Mouse (Mus musculus): ENCODE data around the gene Nkx2-5. TPM values are rescaled to one million over a fixed set of nuclear protein-coding genes. Genes with fewer than 3 reads are reported as not detected.

Gene Nkx2-5
- polyA plus RNA-seq, 1 experiment from 2014 or later = not detected

GRCm38 (mm10) chr17:26879235-26879634 lies 34.4 kb upstream of the Nkx2-5 start:
- H3K4me3 ChIP-seq (ENCODE audit: low read length) = no peak overlapping the region
- no peak for ATAC-seq (ENCODE audit: low FRiP score, low TSS enrichment)
- no peak overlapping the region for H3K9ac ChIP-seq (replicated peaks; ENCODE audit: low read length)
- no peak overlapping the region for H3K27ac ChIP-seq (ENCODE audit: low read length)
- H3K4me1 ChIP-seq (ENCODE audit: insufficient read depth, low read length) = 0 out of 2 replicates have a peak, but pooled peaks cover 1% of the 10 kb centered on the region
- H3K36me3 ChIP-seq (ENCODE audit: insufficient read depth, low read length) = no peaks in the 10 kb centered on the region
- no peaks in the 10 kb centered on the region for H3K9me3 ChIP-seq (ENCODE audit: low read length)
- no peaks in the 10 kb centered on the region for H3K27me3 ChIP-seq (ENCODE audit: insufficient read depth, low read length)
- WGBS = 88% methylated on average over 6 of the region's 6 CpGs
- no peak overlapping the region for H3K4me2 ChIP-seq (replicated peaks; ENCODE audit: low read depth, low read length)

GRCm38 (mm10) chr17:26877927-26878326 lies 33.1 kb upstream of the Nkx2-5 start:
- no peaks in the 10 kb centered on the region for H3K36me3 ChIP-seq (ENCODE audit: insufficient read depth, low read length)
- no peaks in the 10 kb centered on the region for H3K4me1 ChIP-seq (ENCODE audit: insufficient read depth, low read length)
- no peaks in the 10 kb centered on the region for H3K27me3 ChIP-seq (ENCODE audit: insufficient read depth, low read length)
- no peak overlapping the region for H3K9ac ChIP-seq (replicated peaks; ENCODE audit: low read length)
- no peak overlapping the region for H3K4me3 ChIP-seq (ENCODE audit: low read length)
- no peak overlapping the region for H3K4me2 ChIP-seq (replicated peaks; ENCODE audit: low read depth, low read length)
- ATAC-seq (ENCODE audit: low FRiP score, low TSS enrichment) = no peak
- no peaks in the 10 kb centered on the region for H3K9me3 ChIP-seq (ENCODE audit: low read length)
- no peak overlapping the region for H3K27ac ChIP-seq (ENCODE audit: low read length)
- WGBS = 78% methylated on average over 7 of the region's 7 CpGs

- Histone ChIP-seq H3K4me2 (replicated peaks; ENCODE audit: low read depth, low read length) (no peak overlapping the region), H3K9me3 (ENCODE audit: low read length) (no peaks in the 10 kb centered on the region), H3K9ac (replicated peaks; ENCODE audit: low read length) (no peak overlapping the region), H3K27ac (ENCODE audit: low read length) (no peak overlapping the region), H3K36me3 (ENCODE audit: insufficient read depth, low read length) (no peaks in the 10 kb centered on the region), H3K4me1 (ENCODE audit: insufficient read depth, low read length) (no peaks in the 10 kb centered on the region), H3K27me3 (ENCODE audit: insufficient read depth, low read length) (no peaks in the 10 kb centered on the region), H3K4me3 (ENCODE audit: low read length) (no peak overlapping the region)
- ATAC-seq (ENCODE audit: low FRiP score, low TSS enrichment) = no peak
- 77% methylated on average over 11 of the region's 11 CpGs for WGBS
Measured at GRCm38 (mm10) chr17:26874542-26874941, 29.7 kb upstream of the Nkx2-5 start.

GRCm38 (mm10) chr17:26873502-26873901 lies 28.7 kb upstream of the Nkx2-5 start:
- Histone ChIP-seq H3K9ac (replicated peaks; ENCODE audit: low read length) (no peak overlapping the region), H3K4me3 (ENCODE audit: low read length) (no peak overlapping the region), H3K4me2 (replicated peaks; ENCODE audit: low read depth, low read length) (no peak overlapping the region), H3K9me3 (ENCODE audit: low read length) (no peaks in the 10 kb centered on the region), H3K4me1 (ENCODE audit: insufficient read depth, low read length) (no peaks in the 10 kb centered on the region), H3K27ac (ENCODE audit: low read length) (no peak overlapping the region), H3K27me3 (ENCODE audit: insufficient read depth, low read length) (no peaks in the 10 kb centered on the region), H3K36me3 (ENCODE audit: insufficient read depth, low read length) (no peaks in the 10 kb centered on the region)
- no peak for ATAC-seq (ENCODE audit: low FRiP score, low TSS enrichment)
- 71% methylated on average over 8 of the region's 8 CpGs for WGBS

- Histone ChIP-seq H3K4me2 (replicated peaks; ENCODE audit: low read depth, low read length) (no peak overlapping the region), H3K9me3 (ENCODE audit: low read length) (no peaks in the 10 kb centered on the region), H3K4me3 (ENCODE audit: low read length) (no peak overlapping the region), H3K4me1 (ENCODE audit: insufficient read depth, low read length) (no peaks in the 10 kb centered on the region), H3K36me3 (ENCODE audit: insufficient read depth, low read length) (no peaks in the 10 kb centered on the region), H3K27ac (ENCODE audit: low read length) (no peak overlapping the region), H3K9ac (replicated peaks; ENCODE audit: low read length) (no peak overlapping the region), H3K27me3 (ENCODE audit: insufficient read depth, low read length) (no peaks in the 10 kb centered on the region)
- 61% methylated on average over 3 of the region's 3 CpGs for WGBS
- ATAC-seq (ENCODE audit: low FRiP score, low TSS enrichment) = no peak
Measured at GRCm38 (mm10) chr17:26872870-26873269, 28.1 kb upstream of the Nkx2-5 start.

- Histone ChIP-seq H3K4me1 (ENCODE audit: insufficient read depth, low read length) (no peaks in the 10 kb centered on the region), H3K9ac (replicated peaks; ENCODE audit: low read length) (no peak overlapping the region), H3K27me3 (ENCODE audit: insufficient read depth, low read length) (no peaks in the 10 kb centered on the region), H3K27ac (ENCODE audit: low read length) (no peak overlapping the region), H3K4me2 (replicated peaks; ENCODE audit: low read depth, low read length) (no peak overlapping the region), H3K9me3 (ENCODE audit: low read length) (no peaks in the 10 kb centered on the region), H3K4me3 (ENCODE audit: low read length) (no peak overlapping the region), H3K36me3 (ENCODE audit: insufficient read depth, low read length) (no peaks in the 10 kb centered on the region)
- no peak for ATAC-seq (ENCODE audit: low FRiP score, low TSS enrichment)
- WGBS = 25% methylated on average over 5 of the region's 5 CpGs
Measured at GRCm38 (mm10) chr17:26868756-26869155, 23.9 kb upstream of the Nkx2-5 start.

GRCm38 (mm10) chr17:26865156-26865555 lies 20.3 kb upstream of the Nkx2-5 start:
- Histone ChIP-seq H3K36me3 (ENCODE audit: insufficient read depth, low read length) (no peaks in the 10 kb centered on the region), H3K27me3 (ENCODE audit: insufficient read depth, low read length) (peaks cover 12% of the 10 kb centered on the region; the same call in 1 of the 2 replicates), H3K4me1 (ENCODE audit: insufficient read depth, low read length) (no peaks in the 10 kb centered on the region), H3K4me3 (ENCODE audit: low read length) (no peak overlapping the region), H3K27ac (ENCODE audit: low read length) (no peak overlapping the region), H3K9ac (replicated peaks; ENCODE audit: low read length) (no peak overlapping the region), H3K4me2 (replicated peaks; ENCODE audit: low read depth, low read length) (no peak overlapping the region), H3K9me3 (ENCODE audit: low read length) (0 out of 2 replicates have a peak, but pooled peaks cover 5% of the 10 kb centered on the region)
- no peak for ATAC-seq (ENCODE audit: low FRiP score, low TSS enrichment)
- WGBS = 58% methylated on average over 6 of the region's 6 CpGs

GRCm38 (mm10) chr17:26864343-26864742 lies 19.5 kb upstream of the Nkx2-5 start:
- 34% methylated on average over 5 of the region's 5 CpGs for WGBS
- Histone ChIP-seq H3K4me2 (replicated peaks; ENCODE audit: low read depth, low read length) (no peak overlapping the region), H3K9ac (replicated peaks; ENCODE audit: low read length) (no peak overlapping the region), H3K4me1 (ENCODE audit: insufficient read depth, low read length) (no peaks in the 10 kb centered on the region), H3K36me3 (ENCODE audit: insufficient read depth, low read length) (no peaks in the 10 kb centered on the region), H3K27me3 (ENCODE audit: insufficient read depth, low read length) (peaks cover 18% of the 10 kb centered on the region), H3K9me3 (ENCODE audit: low read length) (0 out of 2 replicates have a peak, but pooled peaks cover 5% of the 10 kb centered on the region), H3K27ac (ENCODE audit: low read length) (no peak overlapping the region), H3K4me3 (ENCODE audit: low read length) (no peak overlapping the region)
- ATAC-seq (ENCODE audit: low FRiP score, low TSS enrichment) = no peak

DNA sequence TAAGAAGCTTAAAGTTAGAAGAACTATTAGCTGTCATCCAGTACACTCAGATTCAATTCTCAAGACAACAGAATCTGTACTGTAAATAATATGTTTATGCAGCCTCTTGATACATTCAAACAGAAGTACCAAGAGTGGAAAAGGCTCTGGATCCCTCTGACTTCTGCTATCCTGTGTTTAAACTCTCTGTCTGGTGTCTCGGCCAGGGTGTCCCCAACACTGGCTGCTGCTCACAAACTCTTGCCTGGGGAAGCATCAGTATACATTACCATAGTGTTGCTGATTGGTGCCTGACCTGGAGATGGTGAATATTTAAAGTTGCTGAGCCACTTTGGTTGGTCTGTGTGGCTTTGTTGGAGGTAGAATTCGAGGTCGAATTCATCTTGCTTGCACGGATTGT lies 17.0 kb upstream of the Nkx2-5 start:
- ATAC-seq (ENCODE audit: low FRiP score, low TSS enrichment) = no peak
- Histone ChIP-seq H3K36me3 (ENCODE audit: insufficient read depth, low read length) (no peaks in the 10 kb centered on the region), H3K4me1 (ENCODE audit: insufficient read depth, low read length) (no peaks in the 10 kb centered on the region), H3K27me3 (ENCODE audit: insufficient read depth, low read length) (peaks cover 40% of the 10 kb centered on the region), H3K27ac (ENCODE audit: low read length) (no peak overlapping the region), H3K9ac (replicated peaks; ENCODE audit: low read length) (no peak overlapping the region), H3K4me3 (ENCODE audit: low read length) (no peak overlapping the region), H3K9me3 (ENCODE audit: low read length) (0 out of 2 replicates have a peak, but pooled peaks cover 5% of the 10 kb centered on the region), H3K4me2 (replicated peaks; ENCODE audit: low read depth, low read length) (no peak overlapping the region)
- WGBS = 48% methylated on average over 4 of the region's 4 CpGs

DNA sequence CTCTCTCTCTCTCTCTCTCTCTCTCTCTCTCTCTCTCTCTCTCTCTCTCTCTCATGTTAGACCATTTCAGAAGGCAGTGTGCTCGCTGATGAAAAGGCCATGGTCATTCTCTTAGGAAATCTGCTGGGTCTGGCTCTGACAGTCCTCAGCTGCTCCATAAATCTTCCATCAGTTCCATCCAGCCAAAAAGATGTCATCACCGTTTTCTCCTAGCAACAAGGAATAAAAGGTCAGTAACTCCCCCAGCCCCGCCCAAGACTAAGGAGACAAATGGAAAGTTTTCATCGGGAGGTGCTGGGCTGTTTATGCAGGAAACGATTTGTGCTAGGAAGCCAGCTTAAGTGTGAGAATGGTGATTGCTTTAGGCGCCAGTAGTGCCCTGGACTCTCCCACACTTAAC lies 16.6 kb upstream of the Nkx2-5 start:
- Histone ChIP-seq H3K4me2 (replicated peaks; ENCODE audit: low read depth, low read length) (no peak overlapping the region), H3K27ac (ENCODE audit: low read length) (no peak overlapping the region), H3K4me1 (ENCODE audit: insufficient read depth, low read length) (no peaks in the 10 kb centered on the region), H3K9ac (replicated peaks; ENCODE audit: low read length) (no peak overlapping the region), H3K4me3 (ENCODE audit: low read length) (no peak overlapping the region), H3K36me3 (ENCODE audit: insufficient read depth, low read length) (no peaks in the 10 kb centered on the region), H3K9me3 (ENCODE audit: low read length) (0 out of 2 replicates have a peak, but pooled peaks cover 5% of the 10 kb centered on the region), H3K27me3 (ENCODE audit: insufficient read depth, low read length) (peaks cover 44% of the 10 kb centered on the region)
- no peak for ATAC-seq (ENCODE audit: low FRiP score, low TSS enrichment)
- 3% methylated on average over 6 of the region's 6 CpGs for WGBS
